Mouse (Mus musculus): ENCODE data around the gene Lefty2. TPM values are rescaled to one million over a fixed set of nuclear protein-coding genes. Genes with fewer than 3 reads are reported as not detected.

The Lefty2 gene
- 0.05 TPM in 1 of 2 replicates, not detected in the other for polyA plus RNA-seq (2015; fragmentation: Nextera tagmentation; extraction: Ambion mirVana)

GRCm38 (mm10) chr1:180892808-180893207 lies at the start of gene Lefty2:
Gene Lefty2 (plus strand): TSS chr1:180893108.

GRCm38 (mm10) chr1:180850316-180851270 lies 42.3 kb upstream of the Lefty2 start, which contains the start of gene Sde2:
Gene Sde2 (plus strand): TSS chr1:180851127.

GRCm38 (mm10) chr1:180904039-180904814 lies 11.3 kb downstream of the Lefty2 start, which contains the start of gene Pycr2:
Gene Pycr2 (plus strand): TSS chr1:180904293.

GRCm38 (mm10) chr1:180934467-180935419 lies 41.8 kb downstream of the Lefty2 start, which contains the start of gene Lefty1:
Gene Lefty1 (plus strand): TSS chr1:180935022.

GRCm38 (mm10) chr1:180942166-180943031 lies 49.5 kb downstream of the Lefty2 start, which contains the start of gene Tmem63a:
Gene Tmem63a (plus strand): TSS chr1:180942344.

Other genes with a start within 250 kb of the Lefty2 start
- gene Mixl1, start 196.1 kb upstream of the Lefty2 start, polyA plus RNA-seq (2015; fragmentation: Nextera tagmentation; extraction: Ambion mirVana), result not detected in 2 replicates
- 11.3 and 13.9 TPM in 2 replicates for gene Acbd3, start 167.1 kb upstream of the Lefty2 start, polyA plus RNA-seq (2015; fragmentation: Nextera tagmentation; extraction: Ambion mirVana)
- 2,428 and 2,593 TPM in 2 replicates for gene H3f3a, start 79.2 kb upstream of the Lefty2 start, polyA plus RNA-seq (2015; fragmentation: Nextera tagmentation; extraction: Ambion mirVana)
- gene Sde2, start 42.0 kb upstream of the Lefty2 start, polyA plus RNA-seq (2015; fragmentation: Nextera tagmentation; extraction: Ambion mirVana), result 25.3 and 27.8 TPM in 2 replicates
- gene Pycr2, start 11.2 kb downstream of the Lefty2 start, polyA plus RNA-seq (2015; fragmentation: Nextera tagmentation; extraction: Ambion mirVana), result 82.2 and 100 TPM in 2 replicates
- gene Lefty1, start 41.9 kb downstream of the Lefty2 start, polyA plus RNA-seq (2015; fragmentation: Nextera tagmentation; extraction: Ambion mirVana), result 4.7 and 4.9 TPM in 2 replicates
- 11.9 and 12.4 TPM in 2 replicates for gene Tmem63a, start 49.2 kb downstream of the Lefty2 start, polyA plus RNA-seq (2015; fragmentation: Nextera tagmentation; extraction: Ambion mirVana)
- 2.4 and 3.7 TPM in 2 replicates for gene Ephx1, start 127.8 kb downstream of the Lefty2 start, polyA plus RNA-seq (2015; fragmentation: Nextera tagmentation; extraction: Ambion mirVana)
- not detected in 2 replicates for gene 9130409I23Rik, start 158.1 kb downstream of the Lefty2 start, polyA plus RNA-seq (2015; fragmentation: Nextera tagmentation; extraction: Ambion mirVana)